Mouse (Mus musculus) hindbrain, embryonic 14.5 days (tissue): ENCODE results near the gene Acot2. TPM values are rescaled to one million over a fixed set of nuclear protein-coding genes. Genes with fewer than 3 reads are reported as not detected.

Experiments used
- ATAC-seq: fragments of 200-750 bp; cut with Nextera tagmentation; 2 replicates; pipeline ENCODE4 v1.8.0; 2017; ENCODE audit warnings: moderate number of reproducible peaks, mild to moderate bottlenecking, moderate TSS enrichment, moderate library complexity; ENCODE audit not compliant: low FRiP score
- DNase-seq: peaks from one replicate; pipeline ENCODE4 v3.0.0-alpha.2; 2015; ENCODE audit warnings: low spot score
- H3K27ac ChIP-seq: fragments of 300-500 bp; sonication (generic); 2 replicates; pipeline ENCODE4 v1.5.1; 2014; ENCODE audit warnings: mild to moderate bottlenecking, moderate library complexity
- H3K27me3 ChIP-seq: fragments of 300-500 bp; sonication (generic); 2 replicates; pipeline ENCODE4 v1.6.1; 2014; ENCODE audit warnings: mild to moderate bottlenecking, low read length, mixed read lengths; ENCODE audit not compliant: control insufficient read depth, insufficient read depth
- H3K36me3 ChIP-seq: fragments of 300-500 bp; sonication (generic); replicated peaks from 2 replicates; pipeline ENCODE4 v1.6.1; 2014; ENCODE audit not compliant: control insufficient read depth, insufficient read depth
- H3K4me1 ChIP-seq: fragments of 300-500 bp; sonication (generic); replicated peaks from 2 replicates; pipeline ENCODE4 v1.6.1; 2014; ENCODE audit warnings: antibody characterized with exemption, low read length, mixed read lengths; ENCODE audit not compliant: control insufficient read depth, insufficient read depth
- H3K4me2 ChIP-seq: fragments of 300-500 bp; sonication (generic); replicated peaks from 2 replicates; pipeline ENCODE4 v1.6.1; 2014; ENCODE audit warnings: mild to moderate bottlenecking, moderate library complexity
- H3K4me3 ChIP-seq: fragments of 300-500 bp; sonication (generic); replicated peaks from 2 replicates; pipeline ENCODE4 v1.5.1; 2014; ENCODE audit warnings: mild to moderate bottlenecking, low read length
- H3K9ac ChIP-seq: fragments of 300-500 bp; sonication (generic); 2 replicates; pipeline ENCODE4 v1.6.1; 2014
- H3K9me3 ChIP-seq: fragments of 300-500 bp; sonication (generic); 2 replicates; pipeline ENCODE4 v1.6.1; 2016; ENCODE audit warnings: low read length; ENCODE audit not compliant: control insufficient read depth
- WGBS: fragments of 180-500 bp; shearing (Covaris S2); extraction: QIAGEN DNeasy Blood & Tissue Kit; methylation state at CpG from one replicate; pipeline ENCODE4 v1.1.7; 2014; 5-methylcytosine and 5-hydroxymethylcytosine counted together
- polyA plus RNA-seq: library from polyadenylated mRNA; unstranded; fragments of >200 nt; fragmentation: Nextera tagmentation; extraction: Ambion mirVana; gene quantifications from 2 replicates; pipeline ENCODE4 v1.2.1, GENCODE M21; 2014

The Acot2 gene
- polyA plus RNA-seq, 1 experiment from 2014 or later, result 13.8 TPM

- peak overlapping the region; percentile 86 for H3K4me2 ChIP-seq
- peaks cover 21% of the 10 kb centered on the region for H3K4me1 ChIP-seq
- peak overlapping the region; percentile 79 for H3K27ac ChIP-seq
- peak overlapping the region; percentile 86 for H3K4me3 ChIP-seq
- H3K9ac ChIP-seq, result peak overlapping the region; percentile 80
- DNase-seq (peak; percentile 59), ATAC-seq (peak; percentile 60)
- no peaks in the 10 kb centered on the region for H3K9me3 ChIP-seq
- no peaks in the 10 kb centered on the region for H3K27me3 ChIP-seq
- peaks cover 19% of the 10 kb centered on the region for H3K36me3 ChIP-seq
- WGBS, result under 1% methylated on average over 98 of the region's 116 CpGs
Observed at GRCm38 (mm10) chr12:83950840-83951701, 36.6 kb upstream of the Acot2 start.

GRCm38 (mm10) chr12:83951711-83952575 lies 35.7 kb upstream of the Acot2 start:
- DNase-seq, result no peak
- Histone ChIP-seq H3K4me2 (peak overlapping the region; percentile 86), H3K27me3 (no peaks in the 10 kb centered on the region), H3K36me3 (peaks cover 22% of the 10 kb centered on the region), H3K27ac (0 out of 2 replicates have a peak overlapping the region, but pooled peaks have one; percentile 79), H3K4me1 (peaks cover 21% of the 10 kb centered on the region), H3K9ac (peak overlapping the region; percentile 80), H3K4me3 (peak overlapping the region; percentile 86), H3K9me3 (no peaks in the 10 kb centered on the region)
- ATAC-seq, result no peak
- WGBS, result 71% methylated on average over 32 of the region's 32 CpGs

- 92% methylated on average over 9 of the region's 9 CpGs for WGBS
- DNase-seq (no peak), ATAC-seq (no peak)
- no peaks in the 10 kb centered on the region for H3K27me3 ChIP-seq
- H3K36me3 ChIP-seq, result peaks cover 29% of the 10 kb centered on the region
- H3K9ac ChIP-seq, result no peak overlapping the region
- H3K4me1 ChIP-seq, result peaks cover 4% of the 10 kb centered on the region; the same call in 1 of the 2 replicates
- H3K4me3 ChIP-seq, result no peak overlapping the region
- H3K4me2 ChIP-seq, result no peak overlapping the region
- no peak overlapping the region for H3K27ac ChIP-seq
- H3K9me3 ChIP-seq, result no peaks in the 10 kb centered on the region
Observed at GRCm38 (mm10) chr12:83958278-83958677, 29.4 kb upstream of the Acot2 start.

GRCm38 (mm10) chr12:83965235-83965634 lies 22.4 kb upstream of the Acot2 start:
- no peak overlapping the region for H3K4me3 ChIP-seq
- WGBS, result 90% methylated on average over 7 of the region's 7 CpGs
- H3K27ac ChIP-seq, result no peak overlapping the region
- DNase-seq (no peak), ATAC-seq (no peak)
- no peaks in the 10 kb centered on the region for H3K4me1 ChIP-seq
- no peak overlapping the region for H3K9ac ChIP-seq
- no peaks in the 10 kb centered on the region for H3K9me3 ChIP-seq
- no peaks in the 10 kb centered on the region for H3K27me3 ChIP-seq
- no peaks in the 10 kb centered on the region for H3K36me3 ChIP-seq
- no peak overlapping the region for H3K4me2 ChIP-seq

- Histone ChIP-seq H3K27me3 (no peaks in the 10 kb centered on the region), H3K9ac (no peak overlapping the region), H3K4me2 (no peak overlapping the region), H3K4me1 (no peaks in the 10 kb centered on the region), H3K36me3 (no peaks in the 10 kb centered on the region), H3K27ac (no peak overlapping the region), H3K9me3 (no peaks in the 10 kb centered on the region), H3K4me3 (no peak overlapping the region)
- 0 out of 2 replicates have a peak, but pooled peaks have one; percentile 24 for ATAC-seq
- DNase-seq, result peak; percentile 69
- WGBS, result 72% methylated on average over 2 of the region's 2 CpGs
Observed at GRCm38 (mm10) chr12:83972117-83972516, 15.5 kb upstream of the Acot2 start.

- Histone ChIP-seq H3K36me3 (no peaks in the 10 kb centered on the region), H3K27me3 (no peaks in the 10 kb centered on the region), H3K4me2 (no peak overlapping the region), H3K4me3 (no peak overlapping the region), H3K27ac (no peak overlapping the region), H3K9ac (no peak overlapping the region), H3K9me3 (no peaks in the 10 kb centered on the region), H3K4me1 (no peaks in the 10 kb centered on the region)
- DNase-seq (no peak), ATAC-seq (no peak)
- WGBS, result 90% methylated on average over 6 of the region's 6 CpGs
Observed at GRCm38 (mm10) chr12:83978862-83979261, 8.8 kb upstream of the Acot2 start.

- WGBS, result 90% methylated on average over 4 of the region's 4 CpGs
- Histone ChIP-seq H3K36me3 (no peaks in the 10 kb centered on the region), H3K27ac (no peak overlapping the region), H3K4me3 (no peak overlapping the region), H3K9me3 (no peaks in the 10 kb centered on the region), H3K9ac (no peak overlapping the region), H3K27me3 (no peaks in the 10 kb centered on the region), H3K4me2 (no peak overlapping the region), H3K4me1 (no peaks in the 10 kb centered on the region)
- ATAC-seq, result no peak
- no peak for DNase-seq
Observed at GRCm38 (mm10) chr12:83981615-83982014, 6.0 kb upstream of the Acot2 start.

GRCm38 (mm10) chr12:83984752-83985151 lies 2.9 kb upstream of the Acot2 start, which contains the start of gene Heatr4:
Gene Heatr4, minus strand, starts transcription at chr12:83984852.
- ATAC-seq, result no peak
- Histone ChIP-seq H3K4me3 (no peak within 1 kb of the TSS), H3K36me3 (no peaks in the 10 kb centered on the region), H3K9me3 (no peaks in the 10 kb centered on the region), H3K27ac (no peak within 1 kb of the TSS), H3K9ac (no peak within 1 kb of the TSS), H3K27me3 (no peaks in the 10 kb centered on the region), H3K4me2 (no peak within 1 kb of the TSS), H3K4me1 (peaks cover 10% of the 10 kb centered on the region; the same call in 1 of the 2 replicates)
- no peak for DNase-seq
- WGBS, result 72% methylated on average over 4 of the region's 4 CpGs

GRCm38 (mm10) chr12:83987242-83987582 lies 449 bp upstream of the Acot2 start:
- peak overlapping the region; percentile 88 for H3K27ac ChIP-seq
- H3K4me3 ChIP-seq, result peak overlapping the region; percentile 60
- ATAC-seq (no peak), DNase-seq (peak; percentile 26)
- no peaks in the 10 kb centered on the region for H3K36me3 ChIP-seq
- H3K4me2 ChIP-seq, result peak overlapping the region; percentile 56
- WGBS, result 35% methylated on average over 8 of the region's 8 CpGs
- peaks cover 10% of the 10 kb centered on the region; the same call in 1 of the 2 replicates for H3K4me1 ChIP-seq
- peak overlapping the region; percentile 78 for H3K9ac ChIP-seq
- no peaks in the 10 kb centered on the region for H3K9me3 ChIP-seq
- H3K27me3 ChIP-seq, result no peaks in the 10 kb centered on the region
